Mouse (Mus musculus): ENCODE data around the gene 1190005I06Rik. TPM values are rescaled to one million over a fixed set of nuclear protein-coding genes. Genes with fewer than 3 reads are reported as not detected.
"Not testable (repeated sequence)": the region's sequence is repeated elsewhere in the genome, so short reads cannot be mapped to it uniquely, and the experiment has no call there.

Gene 1190005I06Rik
- polyA plus RNA-seq, 1 experiment from 2014 or later, result 2.3 TPM

- Histone ChIP-seq H3K27me3 (ENCODE audit: control insufficient read depth, insufficient read depth, low read length) (no peaks in the 10 kb centered on the region), H3K4me1 (replicated peaks; ENCODE audit: control insufficient read depth, insufficient read depth, low read length) (no peaks in the 10 kb centered on the region)
Measured at GRCm38 (mm10) chr8:120685097-120685496, 37.7 kb upstream of the 1190005I06Rik start.

GRCm38 (mm10) chr8:120684082-120684481 lies 36.6 kb upstream of the 1190005I06Rik start:
- H3K9ac ChIP-seq (ENCODE audit: low read length), result no peak overlapping the region
- H3K4me3 ChIP-seq (ENCODE audit: low read depth, low read length), result no peak overlapping the region
- no peak overlapping the region for H3K27ac ChIP-seq (ENCODE audit: low read depth, low read length)
- ATAC-seq (replicated peaks; ENCODE audit: low FRiP score) (no peak), DNase-seq (ENCODE audit: low spot score) (no peak)
- H3K36me3 ChIP-seq (ENCODE audit: control insufficient read depth, insufficient read depth, low read length), result no peaks in the 10 kb centered on the region
- H3K4me2 ChIP-seq (ENCODE audit: low read depth, low read length, severe bottlenecking), result no peak overlapping the region
- H3K9me3 ChIP-seq (ENCODE audit: control insufficient read depth, low read length), result no peaks in the 10 kb centered on the region
- H3K27me3 ChIP-seq (ENCODE audit: control insufficient read depth, insufficient read depth, low read length), result no peaks in the 10 kb centered on the region
- 57% methylated on average over 5 of the region's 5 CpGs for WGBS
- no peaks in the 10 kb centered on the region for H3K4me1 ChIP-seq (replicated peaks; ENCODE audit: control insufficient read depth, insufficient read depth, low read length)

More at GRCm38 (mm10) chr8:120685097-120685496, 37.7 kb upstream of the 1190005I06Rik start:
- H3K9ac ChIP-seq (ENCODE audit: low read length), result no peak overlapping the region
- H3K4me3 ChIP-seq (ENCODE audit: low read depth, low read length), result no peak overlapping the region
- H3K4me2 ChIP-seq (ENCODE audit: low read depth, low read length, severe bottlenecking), result no peak overlapping the region
- H3K9me3 ChIP-seq (ENCODE audit: control insufficient read depth, low read length), result no peaks in the 10 kb centered on the region
- DNase-seq (ENCODE audit: low spot score) (no peak), ATAC-seq (replicated peaks; ENCODE audit: low FRiP score) (no peak)
- no peak overlapping the region for H3K27ac ChIP-seq (ENCODE audit: low read depth, low read length)
- 83% methylated on average over 5 of the region's 5 CpGs for WGBS
- no peaks in the 10 kb centered on the region for H3K36me3 ChIP-seq (ENCODE audit: control insufficient read depth, insufficient read depth, low read length)

- Histone ChIP-seq H3K4me1 (replicated peaks; ENCODE audit: control insufficient read depth, insufficient read depth, low read length) (no peaks in the 10 kb centered on the region), H3K9me3 (ENCODE audit: control insufficient read depth, low read length) (no peaks in the 10 kb centered on the region), H3K9ac (ENCODE audit: low read length) (no peak overlapping the region), H3K4me2 (ENCODE audit: low read depth, low read length, severe bottlenecking) (no peak overlapping the region), H3K36me3 (ENCODE audit: control insufficient read depth, insufficient read depth, low read length) (no peaks in the 10 kb centered on the region), H3K4me3 (ENCODE audit: low read depth, low read length) (no peak overlapping the region), H3K27me3 (ENCODE audit: control insufficient read depth, insufficient read depth, low read length) (no peaks in the 10 kb centered on the region), H3K27ac (ENCODE audit: low read depth, low read length) (no peak overlapping the region)
- 18% methylated on average over 10 of the region's 10 CpGs for WGBS
- no peak for ATAC-seq (replicated peaks; ENCODE audit: low FRiP score)
- DNase-seq (ENCODE audit: low spot score), result peak; percentile 86
Measured at GRCm38 (mm10) chr8:120683602-120684001, 36.2 kb upstream of the 1190005I06Rik start.

GRCm38 (mm10) chr8:120681113-120681512 lies 33.7 kb upstream of the 1190005I06Rik start:
- ATAC-seq (replicated peaks; ENCODE audit: low FRiP score) (no peak), DNase-seq (ENCODE audit: low spot score) (no peak)
- no peak overlapping the region for H3K4me2 ChIP-seq (ENCODE audit: low read depth, low read length, severe bottlenecking)
- no peaks in the 10 kb centered on the region for H3K4me1 ChIP-seq (replicated peaks; ENCODE audit: control insufficient read depth, insufficient read depth, low read length)
- H3K27ac ChIP-seq (ENCODE audit: low read depth, low read length), result no peak overlapping the region
- H3K9me3 ChIP-seq (ENCODE audit: control insufficient read depth, low read length), result no peaks in the 10 kb centered on the region
- no peak overlapping the region for H3K4me3 ChIP-seq (ENCODE audit: low read depth, low read length)
- H3K9ac ChIP-seq (ENCODE audit: low read length), result no peak overlapping the region
- H3K36me3 ChIP-seq (ENCODE audit: control insufficient read depth, insufficient read depth, low read length), result no peaks in the 10 kb centered on the region
- 84% methylated on average over 10 of the region's 10 CpGs for WGBS
- no peaks in the 10 kb centered on the region for H3K27me3 ChIP-seq (ENCODE audit: control insufficient read depth, insufficient read depth, low read length)

GRCm38 (mm10) chr8:120680405-120680804 lies 33.0 kb upstream of the 1190005I06Rik start:
- H3K9ac ChIP-seq (ENCODE audit: low read length); H3K27ac ChIP-seq (ENCODE audit: low read depth, low read length); H3K9me3 ChIP-seq (ENCODE audit: control insufficient read depth, low read length); H3K36me3 ChIP-seq (ENCODE audit: control insufficient read depth, insufficient read depth, low read length); DNase-seq (ENCODE audit: low spot score); H3K4me3 ChIP-seq (ENCODE audit: low read depth, low read length); ATAC-seq (replicated peaks; ENCODE audit: low FRiP score); H3K4me1 ChIP-seq (replicated peaks; ENCODE audit: control insufficient read depth, insufficient read depth, low read length); H3K27me3 ChIP-seq (ENCODE audit: control insufficient read depth, insufficient read depth, low read length); H3K4me2 ChIP-seq (ENCODE audit: low read depth, low read length, severe bottlenecking): not testable (repeated sequence)
- 69% methylated on average over 7 of the region's 7 CpGs for WGBS

- no peak for DNase-seq (ENCODE audit: low spot score)
- WGBS, result 86% methylated on average over 11 of the region's 11 CpGs
Measured at GRCm38 (mm10) chr8:120679629-120680387, 32.4 kb upstream of the 1190005I06Rik start.

GRCm38 (mm10) chr8:120678447-120678846 lies 31.0 kb upstream of the 1190005I06Rik start:
- Histone ChIP-seq H3K36me3 (ENCODE audit: control insufficient read depth, insufficient read depth, low read length) (no peaks in the 10 kb centered on the region; the same call in 1 of the 2 replicates), H3K9ac (ENCODE audit: low read length) (no peak overlapping the region), H3K9me3 (ENCODE audit: control insufficient read depth, low read length) (no peaks in the 10 kb centered on the region), H3K27me3 (ENCODE audit: control insufficient read depth, insufficient read depth, low read length) (no peaks in the 10 kb centered on the region), H3K4me2 (ENCODE audit: low read depth, low read length, severe bottlenecking) (no peak overlapping the region), H3K4me1 (replicated peaks; ENCODE audit: control insufficient read depth, insufficient read depth, low read length) (no peaks in the 10 kb centered on the region), H3K27ac (ENCODE audit: low read depth, low read length) (no peak overlapping the region), H3K4me3 (ENCODE audit: low read depth, low read length) (no peak overlapping the region)
- DNase-seq (ENCODE audit: low spot score) (peak; percentile 91), ATAC-seq (replicated peaks; ENCODE audit: low FRiP score) (peak; percentile 46; the same call in 1 of the 2 replicates)
- WGBS, result 11% methylated on average over 10 of the region's 10 CpGs

More at GRCm38 (mm10) chr8:120679629-120680387, 32.4 kb upstream of the 1190005I06Rik start:
- H3K9ac ChIP-seq (ENCODE audit: low read length), result no peak overlapping the region
- H3K27me3 ChIP-seq (ENCODE audit: control insufficient read depth, insufficient read depth, low read length), result no peaks in the 10 kb centered on the region
- no peaks in the 10 kb centered on the region for H3K36me3 ChIP-seq (ENCODE audit: control insufficient read depth, insufficient read depth, low read length)
- no peaks in the 10 kb centered on the region for H3K9me3 ChIP-seq (ENCODE audit: control insufficient read depth, low read length)
- ATAC-seq (replicated peaks; ENCODE audit: low FRiP score), result no peak
- no peak overlapping the region for H3K4me3 ChIP-seq (ENCODE audit: low read depth, low read length)
- no peak overlapping the region for H3K4me2 ChIP-seq (ENCODE audit: low read depth, low read length, severe bottlenecking)
- no peaks in the 10 kb centered on the region for H3K4me1 ChIP-seq (replicated peaks; ENCODE audit: control insufficient read depth, insufficient read depth, low read length)
- H3K27ac ChIP-seq (ENCODE audit: low read depth, low read length), result no peak overlapping the region

- Histone ChIP-seq H3K4me2 (ENCODE audit: low read depth, low read length, severe bottlenecking) (no peak overlapping the region), H3K27ac (ENCODE audit: low read depth, low read length) (no peak overlapping the region), H3K4me3 (ENCODE audit: low read depth, low read length) (no peak overlapping the region), H3K27me3 (ENCODE audit: control insufficient read depth, insufficient read depth, low read length) (no peaks in the 10 kb centered on the region), H3K36me3 (ENCODE audit: control insufficient read depth, insufficient read depth, low read length) (peaks cover 4% of the 10 kb centered on the region), H3K9me3 (ENCODE audit: control insufficient read depth, low read length) (no peaks in the 10 kb centered on the region), H3K9ac (ENCODE audit: low read length) (no peak overlapping the region), H3K4me1 (replicated peaks; ENCODE audit: control insufficient read depth, insufficient read depth, low read length) (no peaks in the 10 kb centered on the region)
- no peak for ATAC-seq (replicated peaks; ENCODE audit: low FRiP score)
- WGBS, result 79% methylated on average over 8 of the region's 8 CpGs
- no peak for DNase-seq (ENCODE audit: low spot score)
Measured at GRCm38 (mm10) chr8:120675718-120676117, 28.3 kb upstream of the 1190005I06Rik start.

GRCm38 (mm10) chr8:120673298-120673697 lies 25.9 kb upstream of the 1190005I06Rik start:
- DNase-seq (ENCODE audit: low spot score), result no peak
- H3K4me2 ChIP-seq (ENCODE audit: low read depth, low read length, severe bottlenecking), result no peak overlapping the region
- H3K9ac ChIP-seq (ENCODE audit: low read length), result no peak overlapping the region
- peaks cover 7% of the 10 kb centered on the region for H3K36me3 ChIP-seq (ENCODE audit: control insufficient read depth, insufficient read depth, low read length)
- ATAC-seq (replicated peaks; ENCODE audit: low FRiP score), result no peak
- WGBS, result 95% methylated on average over 7 of the region's 7 CpGs
- no peak overlapping the region for H3K4me3 ChIP-seq (ENCODE audit: low read depth, low read length)
- no peaks in the 10 kb centered on the region for H3K27me3 ChIP-seq (ENCODE audit: control insufficient read depth, insufficient read depth, low read length)
- no peaks in the 10 kb centered on the region for H3K4me1 ChIP-seq (replicated peaks; ENCODE audit: control insufficient read depth, insufficient read depth, low read length)
- H3K9me3 ChIP-seq (ENCODE audit: control insufficient read depth, low read length), result no peaks in the 10 kb centered on the region
- H3K27ac ChIP-seq (ENCODE audit: low read depth, low read length), result no peak overlapping the region
